Mouse (Mus musculus) megakaryocyte, embryonic 14.5 days (primary cell): ENCODE measurements around the gene Med18.

Experiments used
- FLI1 ChIP-seq: IDR thresholded peaks from 2 replicates; pipeline ENCODE4 v1.6.1; 2012; ENCODE audit warnings: low read length, inconsistent platforms, mixed read lengths
- GATA1 ChIP-seq: IDR thresholded peaks from 3 replicates; pipeline ENCODE4 v1.6.1; 2012; ENCODE audit warnings: mixed read lengths, low read length, inconsistent platforms, borderline replicate concordance

GRCm38 (mm10) chr4:132484820-132485219 lies 21.1 kb upstream of the Med18 start:
- TF ChIP-seq FLI1 (no peak), GATA1 (no peak)
